Mouse (Mus musculus): Measurements from ENCODE around the gene Fam114a1. TPM values are rescaled to one million over a fixed set of nuclear protein-coding genes. Genes with fewer than 3 reads are reported as not detected.

Gene Fam114a1
- total RNA-seq, 2 experiments from 2014 or later = 35.8 to 37.0 TPM

DNA sequence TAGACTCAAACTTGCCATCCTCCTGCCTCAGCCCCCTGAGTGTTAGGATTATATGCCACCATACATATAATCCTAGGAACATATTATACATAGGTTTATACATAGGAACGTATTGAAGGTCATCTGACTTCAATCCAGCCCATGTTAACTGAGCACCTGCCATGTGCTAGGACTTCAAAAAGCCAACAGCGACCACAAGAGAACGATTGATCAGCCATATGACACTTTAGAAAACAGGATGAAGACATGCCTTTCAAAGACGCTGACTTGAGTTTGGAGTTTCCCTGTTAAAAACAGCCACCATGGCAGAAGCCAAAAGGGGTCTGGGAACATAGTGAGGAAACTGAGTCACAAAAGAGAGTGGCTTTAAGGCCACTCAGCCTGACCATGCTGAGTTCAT is 35.4 kb downstream of the Fam114a1 start:
- DNase-seq = no peak

GRCm38 (mm10) chr5:65006011-65006491 is 36.2 kb downstream of the Fam114a1 start:
- no peak for DNase-seq

DNA sequence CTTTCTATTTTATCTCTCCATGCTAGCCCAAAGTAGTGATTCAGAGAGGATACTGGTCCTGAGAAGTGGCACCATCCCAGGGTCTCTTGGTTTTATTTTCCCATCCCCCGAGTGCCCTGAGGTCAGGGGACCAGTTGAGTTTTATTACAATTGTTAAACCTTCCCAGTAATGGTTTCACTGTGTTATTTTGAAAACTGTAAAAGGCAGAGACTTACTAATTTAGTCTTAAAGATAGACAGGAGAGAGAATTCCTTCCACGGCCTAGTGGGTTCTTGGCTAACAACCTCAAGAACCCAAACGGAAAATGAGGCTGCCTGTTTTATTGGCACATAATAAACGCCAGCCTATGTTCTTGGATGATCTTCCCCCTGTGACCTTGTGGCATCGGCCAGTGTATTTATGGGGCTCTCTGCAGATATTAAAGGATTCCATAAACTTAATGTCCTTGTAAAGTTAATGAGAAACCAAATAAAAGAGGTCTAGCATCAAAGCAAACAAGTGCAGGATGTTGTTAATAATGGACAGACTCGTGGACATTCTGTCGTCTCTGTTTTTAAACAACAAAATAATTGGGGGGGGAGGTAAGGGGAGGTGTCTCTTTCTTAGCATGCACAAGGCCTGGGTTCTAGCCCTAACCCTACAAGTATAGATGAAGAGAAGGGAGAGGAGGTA is 42.2 kb downstream of the Fam114a1 start:
- no peak for DNase-seq

- DNase-seq = no peak
Measured at GRCm38 (mm10) chr5:65015508-65015907, 45.6 kb downstream of the Fam114a1 start.

- no peak for DNase-seq
Measured at GRCm38 (mm10) chr5:65019109-65019508, 49.2 kb downstream of the Fam114a1 start.

DNA sequence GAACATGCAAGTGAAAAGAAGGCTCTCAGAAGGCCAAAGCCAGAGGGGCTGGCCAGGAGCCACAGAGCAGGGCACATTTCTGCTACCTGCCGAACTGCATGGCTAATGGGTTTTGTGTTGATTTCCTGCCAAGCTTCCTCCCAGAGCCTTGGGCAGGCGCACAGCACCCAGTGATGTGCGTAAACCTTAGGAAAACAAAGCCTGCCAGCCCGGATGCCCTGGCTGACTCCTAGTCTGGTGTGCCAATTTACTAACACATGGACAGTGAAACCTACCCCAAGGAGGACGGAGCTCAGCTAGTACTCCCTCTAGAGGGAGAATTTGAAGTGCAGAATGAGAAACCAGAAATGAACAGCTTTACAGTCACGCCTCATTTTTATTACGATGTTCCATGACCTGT is 50.0 kb downstream of the Fam114a1 start:
- no peak for DNase-seq

GRCm38 (mm10) chr5:65022006-65022405 is 52.1 kb downstream of the Fam114a1 start:
- DNase-seq = no peak

DNA sequence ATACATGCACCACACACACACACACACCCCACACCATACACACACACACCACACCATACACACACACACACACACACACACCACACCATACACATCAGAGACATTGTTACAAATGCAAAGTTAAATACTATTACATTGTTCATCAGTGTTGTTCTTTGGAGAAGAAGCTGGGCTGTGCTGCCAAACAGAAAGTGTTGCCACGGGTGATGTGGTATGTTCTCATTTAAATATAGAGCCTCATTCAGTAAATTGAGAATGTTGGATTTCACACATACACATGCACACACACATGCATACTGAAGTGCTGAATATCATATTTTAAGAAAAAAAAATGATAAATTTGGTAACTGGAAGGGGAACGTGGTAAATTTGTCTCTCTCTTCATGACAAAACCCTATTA is 54.8 kb downstream of the Fam114a1 start:
- DNase-seq = no peak

GRCm38 (mm10) chr5:65025916-65026315 is 56.0 kb downstream of the Fam114a1 start:
- no peak for DNase-seq

GRCm38 (mm10) chr5:65026776-65027175 is 56.9 kb downstream of the Fam114a1 start:
- DNase-seq = peak; percentile 16

DNA sequence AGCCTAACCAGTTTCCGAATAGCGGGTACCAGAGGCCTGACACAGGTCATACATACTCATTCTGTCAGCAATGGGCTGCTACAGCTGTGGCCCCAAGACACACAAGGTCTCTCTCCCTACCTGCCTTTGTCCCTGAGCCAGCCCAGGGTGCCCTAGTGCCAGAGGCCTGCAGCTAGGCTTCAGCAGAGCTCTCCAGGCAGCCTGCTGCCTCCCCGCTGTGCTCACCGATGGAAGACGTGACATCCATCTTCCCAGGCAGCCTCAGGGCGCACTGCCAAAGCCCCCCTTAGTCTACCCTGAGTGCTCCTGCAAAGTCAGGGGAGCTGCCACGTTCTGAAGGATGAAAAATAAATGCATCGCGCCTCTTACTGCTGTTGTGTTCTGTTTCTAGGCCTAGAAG is 58.1 kb downstream of the Fam114a1 start:
- DNase-seq = no peak

DNA sequence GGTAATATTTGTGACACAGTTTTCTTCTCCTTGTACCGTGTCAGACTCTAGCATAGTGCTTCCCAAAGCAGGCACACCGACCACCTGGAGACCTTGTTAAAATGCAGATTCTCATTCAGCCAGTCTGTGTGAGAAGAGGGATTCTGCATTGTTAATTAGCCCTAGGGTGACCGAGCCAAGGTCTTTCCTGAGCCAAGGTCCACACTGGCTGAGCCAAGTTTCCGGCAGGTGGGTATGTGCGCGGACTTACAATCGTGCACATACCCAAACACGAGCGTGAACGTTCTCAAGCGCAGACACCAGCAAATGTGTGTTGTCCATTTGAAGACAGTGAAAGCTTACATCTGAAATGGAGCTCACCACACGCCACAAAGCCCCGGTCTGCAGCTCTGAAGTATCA is 66.7 kb downstream of the Fam114a1 start:
- DNase-seq = peak; percentile 36

- DNase-seq = no peak
Measured at GRCm38 (mm10) chr5:65038305-65038704, 68.4 kb downstream of the Fam114a1 start.

DNA sequence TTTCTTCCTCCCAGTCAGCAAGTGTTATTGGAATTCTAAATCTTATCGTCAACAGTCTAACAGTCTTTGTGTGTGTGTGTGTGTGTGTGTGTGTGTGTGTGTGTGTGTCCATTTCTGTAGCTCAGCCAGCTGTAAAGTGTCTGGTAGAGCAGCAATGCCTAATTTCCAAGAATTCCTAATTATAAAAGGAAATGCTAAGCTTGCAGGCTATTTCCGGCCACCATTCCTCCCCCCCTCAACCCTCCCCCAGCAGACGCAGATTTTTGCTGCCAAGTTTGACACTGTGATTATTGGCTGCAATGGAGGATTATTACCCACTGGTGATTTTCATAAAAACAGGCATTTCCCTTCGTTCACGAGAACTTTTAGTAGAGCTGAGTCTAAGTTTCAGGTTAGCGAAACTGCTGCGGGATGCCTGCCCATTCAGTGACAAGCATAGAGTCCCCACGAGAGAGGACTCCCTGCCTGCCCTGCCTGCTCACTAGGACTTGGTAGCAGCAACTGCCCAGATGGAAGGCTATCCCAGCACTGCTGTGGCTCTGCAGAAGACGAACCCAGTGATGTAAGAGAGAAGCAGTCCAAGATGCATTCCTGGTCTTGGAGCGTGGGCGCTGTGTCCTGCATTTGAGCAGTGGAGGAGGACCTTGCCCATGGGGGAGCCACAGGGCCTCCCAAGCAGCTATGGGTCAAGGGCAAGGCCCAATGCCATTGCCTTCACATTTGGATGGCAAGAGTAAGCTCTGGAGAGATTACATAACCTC is 69.1 kb downstream of the Fam114a1 start:
- DNase-seq = peak; percentile 44

- DNase-seq = peak; percentile 25
Measured at GRCm38 (mm10) chr5:65040463-65040862, 70.6 kb downstream of the Fam114a1 start.

- DNase-seq = no peak
Measured at GRCm38 (mm10) chr5:65043407-65043895, 73.6 kb downstream of the Fam114a1 start.

- no peak for DNase-seq
Measured at GRCm38 (mm10) chr5:65045642-65046370, 75.9 kb downstream of the Fam114a1 start.

DNA sequence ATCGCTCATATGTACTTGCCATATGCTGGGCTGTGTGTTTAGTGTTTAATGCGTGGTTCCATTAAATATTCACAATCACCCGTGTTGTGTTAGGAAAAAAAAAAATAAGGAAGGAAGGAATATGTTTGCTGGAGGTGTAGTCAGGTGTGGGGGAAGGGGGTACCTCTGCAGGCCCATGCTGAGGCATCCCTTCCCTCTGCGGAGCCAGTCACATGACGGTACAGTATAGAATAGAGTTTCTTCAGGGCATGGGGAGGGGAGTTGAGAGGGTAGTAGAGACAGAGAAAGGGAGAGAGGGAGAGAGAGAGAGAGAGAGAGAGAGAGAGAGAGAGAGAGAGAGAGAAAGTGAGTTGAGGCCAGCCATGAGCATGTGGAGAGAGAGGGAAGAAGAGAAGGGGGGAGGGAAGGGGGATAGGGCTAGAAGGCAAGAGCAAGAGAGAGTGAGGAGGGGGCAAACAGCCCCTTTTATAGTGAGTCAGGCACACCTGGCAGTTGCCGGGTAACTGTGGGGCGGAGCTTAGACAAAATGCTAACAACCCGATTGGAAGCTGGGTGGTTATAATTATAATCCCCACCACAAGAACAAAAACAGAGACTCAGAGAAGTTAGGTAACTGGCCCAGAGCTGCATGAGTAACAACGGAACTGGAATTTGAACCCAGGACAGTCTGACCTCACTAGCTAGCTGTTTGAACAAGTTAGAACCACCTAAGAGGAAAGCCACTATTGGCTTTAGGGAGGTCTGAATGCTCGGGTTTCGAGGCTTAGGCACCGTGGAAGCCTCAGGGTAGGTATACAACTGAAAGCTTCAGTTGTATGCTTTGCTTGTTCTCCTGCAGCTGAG is 76.8 kb downstream of the Fam114a1 start:
- no peak for DNase-seq

GRCm38 (mm10) chr5:65047285-65047855 is 77.5 kb downstream of the Fam114a1 start:
- no peak for DNase-seq

GRCm38 (mm10) chr5:65049880-65050279 is 80.0 kb downstream of the Fam114a1 start:
- no peak for DNase-seq

- no peak for DNase-seq
Measured at GRCm38 (mm10) chr5:65051513-65051912, 81.6 kb downstream of the Fam114a1 start.

DNA sequence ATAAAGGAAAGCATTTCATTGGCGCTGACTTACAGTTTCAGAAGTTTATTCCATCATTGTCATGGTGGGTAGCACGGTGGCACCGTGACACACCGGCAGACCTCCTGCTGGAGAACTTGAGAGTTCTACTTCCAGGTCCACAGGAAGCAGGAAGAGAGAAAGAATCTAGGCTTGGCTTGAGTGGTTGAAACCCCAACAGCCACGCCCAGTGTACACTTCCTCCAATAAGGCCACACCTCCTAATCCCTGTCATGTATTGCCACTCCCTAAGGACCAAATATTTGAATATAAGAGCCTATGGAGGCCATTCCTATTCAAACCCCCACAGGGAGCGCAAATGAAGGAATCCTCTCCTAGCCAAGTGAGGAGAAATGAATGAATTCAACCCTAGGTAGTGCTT is 87.7 kb downstream of the Fam114a1 start:
- DNase-seq = no peak

Measured in heart, postnatal 4 days (tissue).